In the genomic region with DNA sequence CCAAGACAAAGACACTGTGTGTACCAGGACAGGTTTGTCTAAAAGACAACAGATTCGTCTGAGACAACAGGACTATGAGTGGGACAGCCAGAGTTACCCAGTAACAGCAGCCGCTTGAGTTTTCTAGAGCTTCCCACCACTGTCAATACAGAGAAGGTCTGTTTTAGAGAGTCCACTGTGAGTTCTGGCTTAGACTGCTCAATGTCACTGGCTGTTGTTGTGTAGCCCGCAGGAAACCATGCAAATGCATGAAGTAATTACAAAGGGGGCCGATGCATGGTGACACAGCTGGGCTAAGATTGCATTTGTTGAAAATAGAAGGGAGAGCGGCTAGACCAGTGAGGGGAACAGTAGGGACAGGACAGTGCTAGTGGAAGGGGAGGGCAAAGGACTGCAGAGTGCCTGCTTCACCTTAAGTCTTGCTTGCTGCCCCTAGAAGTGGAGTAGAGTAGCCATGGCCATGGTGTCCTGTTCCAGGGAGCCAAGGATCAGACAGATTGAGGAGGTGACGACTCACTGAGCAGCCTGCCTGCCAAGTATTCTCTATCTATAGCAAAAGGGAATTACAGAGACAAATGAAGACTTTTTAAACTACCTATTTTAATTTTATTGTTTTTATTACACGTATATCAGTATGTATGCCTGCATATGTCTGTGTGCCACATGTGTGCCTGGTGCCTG, we compare ENCODE assay signal across 14 mouse cellular contexts.
DNase-seq lines count a peak whose midpoint lies in the region; ATAC-seq lines count a peak whose summit lies in the region.
"Had no signal": no experiment of that assay in that cellular context is flagged by ENCODE, and none has a peak within 500 bp of the region (broad histone marks: within the 10 kb centered on the region; RNA-seq: fewer than 3 reads in every experiment).

No protein-coding gene starts in this region.

- no peak overlapping the region for H3K27ac ChIP-seq in forebrain, embryonic 14.5 days (ENCODE audit: low read depth, low read length)
- H3K27ac ChIP-seq in neural tube, embryonic 15.5 days (replicated peaks), result 0 out of 2 replicates have a peak overlapping the region, but pooled peaks have one; percentile 0
- H3K27ac ChIP-seq: heart, embryonic 13.5 days had no signal

- WGBS in forebrain, embryonic 14.5 days, result 42% methylated on average over 7 of the region's 7 CpGs
- 50% methylated on average over 7 of the region's 7 CpGs for WGBS in neural tube, embryonic 15.5 days

- peak; percentile 3; the same call in 1 of the 2 replicates for ATAC-seq in frontal cortex, adult (ENCODE audit: low TSS enrichment)
- ATAC-seq in forebrain, embryonic 14.5 days, result peak; percentile 38; the same call in 1 of the 2 replicates
- ATAC-seq in megakaryocyte, adult 5-6 weeks (ENCODE audit: poor library complexity, severe bottlenecking), result peak; percentile 35
- ATAC-seq in neural tube, embryonic 15.5 days (ENCODE audit: low FRiP score), result no peak
- ATAC-seq: activated CD4-positive, CD25-positive, alpha-beta regulatory T cell, adult 4 months had no signal

- H3K4me3 ChIP-seq in forebrain, embryonic 14.5 days (ENCODE audit: low read depth, low read length), result no peak overlapping the region
- H3K4me3 ChIP-seq in neural tube, embryonic 15.5 days (replicated peaks), result no peak overlapping the region
- H3K4me3 ChIP-seq: heart, embryonic 13.5 days had no signal

- H3K9me3 ChIP-seq in forebrain, embryonic 14.5 days (replicated peaks; ENCODE audit: control insufficient read depth, low read length), result no peaks in the 10 kb centered on the region
- H3K9me3 ChIP-seq in neural tube, embryonic 15.5 days (replicated peaks), result no peaks in the 10 kb centered on the region
- H3K9me3 ChIP-seq: heart, embryonic 13.5 days had no signal

- no peaks in the 10 kb centered on the region for H3K36me3 ChIP-seq in forebrain, embryonic 14.5 days (ENCODE audit: control insufficient read depth, insufficient read depth, low read length)
- no peaks in the 10 kb centered on the region for H3K36me3 ChIP-seq in neural tube, embryonic 15.5 days
- H3K36me3 ChIP-seq: heart, embryonic 13.5 days had no signal

- H3K9ac ChIP-seq in forebrain, embryonic 14.5 days (ENCODE audit: low read length), result no peak overlapping the region
- H3K9ac ChIP-seq in neural tube, embryonic 15.5 days (replicated peaks), result no peak overlapping the region
- H3K9ac ChIP-seq: heart, embryonic 13.5 days had no signal

- H3K4me1 ChIP-seq in forebrain, embryonic 14.5 days (ENCODE audit: control insufficient read depth, insufficient read depth, low read length), result peaks cover 10% of the 10 kb centered on the region
- H3K4me1 ChIP-seq in neural tube, embryonic 15.5 days, result peaks cover 22% of the 10 kb centered on the region

- DNase-seq in frontal cortex, adult 2 months (ENCODE audit: extremely low spot score in 1 of 2, low spot score in 1 of 2), result no peak
- no peak for DNase-seq in forebrain, embryonic 14.5 days (ENCODE audit: low spot score)
- DNase-seq in kidney, adult 18-20 months, result no peak
- no peak for DNase-seq in adipocyte (ENCODE audit: low spot score)
- no peak for DNase-seq in urinary bladder, postnatal 10 days (ENCODE audit: low spot score)
- DNase-seq: B cell, adult 2 months; gastrocnemius, postnatal 10 days; kidney, postnatal 10 days had no signal

- no peaks in the 10 kb centered on the region for H3K27me3 ChIP-seq in forebrain, embryonic 14.5 days (replicated peaks; ENCODE audit: control insufficient read depth, insufficient read depth, low read length)
- H3K27me3 ChIP-seq in neural tube, embryonic 15.5 days (replicated peaks), result no peaks in the 10 kb centered on the region
- H3K27me3 ChIP-seq: heart, embryonic 13.5 days had no signal

- H3K4me2 ChIP-seq in forebrain, embryonic 14.5 days (ENCODE audit: low read length), result no peak overlapping the region
- no peak overlapping the region for H3K4me2 ChIP-seq in neural tube, embryonic 15.5 days
- H3K4me2 ChIP-seq: heart, embryonic 13.5 days; liver, embryonic 11.5 days had no signal
